Mouse (Mus musculus): Measurements from ENCODE around the gene Nphs1.

DNA sequence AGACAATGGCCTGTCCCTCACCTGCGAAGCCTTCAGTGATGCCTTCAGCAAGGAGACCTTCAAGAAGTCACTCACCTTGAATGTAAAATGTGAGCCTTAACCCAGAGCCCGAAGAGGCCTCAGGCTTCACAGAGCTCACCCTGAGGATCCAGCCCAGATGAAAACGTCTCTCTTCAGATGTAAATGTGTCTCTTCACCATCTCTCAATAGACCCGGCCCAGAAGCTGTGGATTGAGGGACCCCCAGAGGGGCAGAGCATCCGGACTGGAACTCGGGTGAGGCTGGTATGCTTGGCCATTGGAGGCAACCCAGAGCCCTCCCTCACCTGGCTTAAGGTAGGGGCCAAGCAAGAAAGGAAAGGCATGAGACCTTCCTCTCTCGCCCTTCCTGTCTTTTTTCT is 5.5 kb downstream of the Nphs1 start:
- TF ChIP-seq CTCF (IDR thresholded peaks at IDR 0.05; ENCODE audit: insufficient read depth, low read depth, low read length) (no peak), POLR2A (IDR thresholded peaks at IDR 0.05; ENCODE audit: insufficient read depth, low read depth, low read length) (no peak)

Data from olfactory bulb, adult 2 months (tissue).